Mouse (Mus musculus): ENCODE results near the gene Rbmx.

GRCm38 (mm10) chrX:57337582-57337981 lies 55.3 kb downstream of the Rbmx start:
- TF ChIP-seq CTCF (IDR thresholded peaks at IDR 0.05; ENCODE audit: extremely low read depth, insufficient read length, insufficient replicate concordance, low read depth, low read length) (no peak), POLR2A (IDR thresholded peaks at IDR 0.05; ENCODE audit: low read depth, low read length) (no peak)
